Mouse (Mus musculus) myocyte (in vitro differentiated cells): ENCODE results near the gene Sh3d19.

Experiments
- E2F4 ChIP-seq: IDR thresholded peaks from one replicate; pipeline ENCODE4 v1.6.1; 2011; ENCODE audit warnings: mild to moderate bottlenecking, control low read depth, moderate library complexity; ENCODE audit not compliant: insufficient read depth
- MAX ChIP-seq: IDR thresholded peaks from one replicate; pipeline ENCODE4 v1.6.1; 2011; ENCODE audit warnings: low read depth, mild to moderate bottlenecking, control low read depth
- MYOG ChIP-seq, 3 experiments: IDR thresholded peaks; one replicate each; pipeline ENCODE4 v1.6.1; 2011; ENCODE audit warnings: control low read depth in 2 of 3, low read depth in 2 of 3, mild to moderate bottlenecking in 2 of 3; ENCODE audit not compliant: insufficient read length in 2 of 3, control insufficient read depth in 1 of 3, insufficient read depth in 1 of 3
- POLR2A ChIP-seq: IDR thresholded peaks from one replicate; pipeline ENCODE4 v1.6.1; 2011; ENCODE audit warnings: low read depth, mild to moderate bottlenecking, control low read depth, moderate library complexity; ENCODE audit not compliant: insufficient read length
- POLR2AphosphoS2 ChIP-seq: IDR thresholded peaks from one replicate; pipeline ENCODE4 v1.6.1; 2011; ENCODE audit warnings: low read depth, control low read depth; ENCODE audit not compliant: insufficient read length
- REST ChIP-seq: IDR thresholded peaks from one replicate; pipeline ENCODE4 v1.6.1; 2011; ENCODE audit warnings: mild to moderate bottlenecking, control low read depth, moderate library complexity; ENCODE audit not compliant: insufficient read depth, insufficient read length
- SRF ChIP-seq: IDR thresholded peaks from one replicate; pipeline ENCODE4 v1.6.1; 2011; ENCODE audit warnings: low read depth; ENCODE audit not compliant: control insufficient read depth, insufficient read length
- TCF12 ChIP-seq: IDR thresholded peaks from one replicate; pipeline ENCODE4 v1.6.1; 2011; ENCODE audit warnings: mild to moderate bottlenecking, control low read depth; ENCODE audit not compliant: poor library complexity, insufficient read depth, severe bottlenecking
- USF1 ChIP-seq: IDR thresholded peaks from one replicate; pipeline ENCODE4 v1.6.1; 2011; ENCODE audit warnings: low read depth, mild to moderate bottlenecking, control low read depth, moderate library complexity

GRCm38 (mm10) chr3:86114659-86115338 is 143.9 kb downstream of the Sh3d19 start:
- TF ChIP-seq TCF12 (no peak), POLR2A (no peak), POLR2AphosphoS2 (no peak), USF1 (no peak), MYOG (IDR thresholded peaks at IDR 0.05; ENCODE audit: control insufficient read depth in 1 of 3, insufficient read depth in 1 of 3, insufficient read length in 2 of 3, low read depth in 2 of 3) (no peak), MAX (no peak), REST (no peak), E2F4 (no peak), SRF (no peak)
